Mouse (Mus musculus) embryonic stem cell, embryonic (primary cell): Measurements from ENCODE around the gene Csnk2a1.
"Not testable (repeated sequence)": the region's sequence is repeated elsewhere in the genome, so short reads cannot be mapped to it uniquely, and the experiment has no call there.

Experiments used
- CTCF ChIA-PET, 4 experiments: fragments of 300-600 bp in 2 of 4; fragments of 350-600 bp in 2 of 4; sonication (Branson Sonifier 250); formaldehyde crosslinking; loops; one replicate each; lab custom pipeline; 2022; ENCODE audit warnings: inconsistent platforms in 2 of 4; lab: Charles Lee
- POLR2A ChIA-PET, 4 experiments: fragments of 300-600 bp in 2 of 4; fragments of 350-600 bp in 2 of 4; sonication (Branson Sonifier 250); formaldehyde crosslinking; loops; one replicate each; lab custom pipeline; 2022; ENCODE audit warnings: antibody characterized with exemption in 4 of 4, inconsistent platforms in 1 of 4; lab: Charles Lee

Gene Csnk2a1

DNA sequence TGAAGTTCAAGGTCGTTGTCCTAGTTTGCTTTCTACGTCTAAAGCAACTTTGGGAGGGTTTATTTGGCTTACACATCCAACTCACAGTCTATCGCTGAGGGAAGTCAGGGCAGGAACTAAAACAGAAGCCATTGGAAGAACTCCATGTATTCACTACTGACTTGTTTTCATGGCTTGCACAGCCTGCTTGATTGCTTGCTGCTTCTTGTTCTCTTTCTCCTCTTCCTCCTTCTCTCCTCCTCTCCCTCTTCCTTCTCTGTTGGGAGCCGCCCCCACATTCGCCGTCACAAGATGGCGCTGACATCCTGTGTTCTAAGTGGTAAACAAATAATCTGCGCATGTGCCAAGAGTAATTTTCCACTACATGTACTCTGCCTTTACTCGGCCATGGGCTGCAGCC, 20.5 kb upstream of the Csnk2a1 start:
- POLR2A ChIA-PET, CTCF ChIA-PET: not testable (repeated sequence)

DNA sequence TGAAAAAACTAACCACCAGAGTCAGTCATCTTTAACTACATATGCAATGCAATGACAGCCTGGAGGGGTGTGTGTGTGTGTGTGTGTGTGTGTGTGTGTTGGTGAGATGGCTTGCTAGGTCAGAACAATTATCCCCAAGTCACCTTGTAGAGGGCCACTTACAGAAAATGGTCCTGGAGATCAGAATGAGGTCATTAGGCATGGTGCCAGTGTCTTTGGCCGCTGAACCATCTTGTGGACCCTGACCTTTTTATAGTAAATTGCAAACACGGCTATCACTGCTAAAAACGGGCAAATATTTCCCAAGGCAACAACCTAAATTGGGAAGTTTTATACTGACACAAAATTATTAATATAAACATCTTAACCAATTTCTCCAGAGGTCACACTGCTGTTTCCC, 14.8 kb upstream of the Csnk2a1 start:
- POLR2A ChIA-PET: no interaction called here
- CTCF ChIA-PET: no interaction called here

DNA sequence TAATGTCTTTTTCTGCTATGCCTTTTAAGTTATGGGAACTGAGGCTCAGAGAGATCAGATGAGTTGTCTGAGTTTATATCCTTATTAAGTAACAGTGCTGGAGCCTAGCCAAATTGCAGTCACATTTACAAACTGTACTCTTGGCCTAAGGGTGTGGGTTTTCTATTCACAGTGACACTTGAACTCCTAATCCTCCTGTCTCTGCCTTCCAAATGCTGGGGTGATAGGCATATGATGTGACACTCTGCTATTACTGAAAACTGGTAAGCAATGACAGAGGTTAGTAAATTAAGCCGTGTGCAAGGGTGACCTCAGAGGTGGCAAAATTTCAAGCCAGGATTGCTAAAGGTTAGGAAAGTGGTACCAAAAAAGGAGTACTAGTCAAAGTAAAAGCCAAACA, 9.7 kb upstream of the Csnk2a1 start:
- ChIA-PET CTCF (no interaction called here), POLR2A (interaction anchor here in 2 of 4 experiments (0.9 to 1.1 kb wide), 4 partner anchors 9 to 40 kb away, joined by 3 to 4 read pairs (median 3); partner anchors contain the start of gene Csnk2a1 (in 2 of the 2))

GRCm38 (mm10) chr2:152223521-152224300, 2.9 kb upstream of the Csnk2a1 start:
- CTCF ChIA-PET: interaction anchor here in 3 of 4 experiments (0.6 to 1.4 kb wide), 8 partner anchors 24 to 232 kb away, joined by 3 to 7 read pairs (median 4); no protein-coding TSS in a partner anchor
- POLR2A ChIA-PET: interaction anchor here in 3 of 4 experiments (0.6 to 2.3 kb wide), 25 partner anchors 9 to 258 kb away, joined by 3 to 11 read pairs (median 3); partner anchors contain the start of genes Trib3 (in 2 of the 3), Srxn1 (in 1 of the 3), Tbc1d20 (in 1 of the 3) and Zcchc3 (in 1 of the 3)

- POLR2A ChIA-PET: interaction anchor here in 2 of 4 experiments (1.0 to 3.5 kb wide), 8 partner anchors 11 to 119 kb away, joined by 3 to 28 read pairs (median 8); partner anchors contain the start of genes Trib3 (in 2 of the 2) and Tbc1d20 (in 1 of the 2)
Observed at GRCm38 (mm10) chr2:152225536-152225935, 1.1 kb upstream of the Csnk2a1 start.

GRCm38 (mm10) chr2:152227051-152227481, 427 bp downstream of the Csnk2a1 start:
- CTCF ChIA-PET: interaction anchor here in 3 of 4 experiments (0.7 to 1.3 kb wide), 4 partner anchors 115 to 516 kb away, joined by 5 to 7 read pairs (median 5); no protein-coding TSS in a partner anchor
- POLR2A ChIA-PET: interaction anchor here (0.6 to 9.0 kb wide), 34 partner anchors 9 to 890 kb away, joined by 3 to 130 read pairs (median 4); partner anchors contain the start of genes Tbc1d20 (in 3 of the 4), Trib3 (in 2 of the 4) and Tcf15 (in 1 of the 4)

More at GRCm38 (mm10) chr2:152225536-152225935, 1.1 kb upstream of the Csnk2a1 start:
- CTCF ChIA-PET: no interaction called here

DNA sequence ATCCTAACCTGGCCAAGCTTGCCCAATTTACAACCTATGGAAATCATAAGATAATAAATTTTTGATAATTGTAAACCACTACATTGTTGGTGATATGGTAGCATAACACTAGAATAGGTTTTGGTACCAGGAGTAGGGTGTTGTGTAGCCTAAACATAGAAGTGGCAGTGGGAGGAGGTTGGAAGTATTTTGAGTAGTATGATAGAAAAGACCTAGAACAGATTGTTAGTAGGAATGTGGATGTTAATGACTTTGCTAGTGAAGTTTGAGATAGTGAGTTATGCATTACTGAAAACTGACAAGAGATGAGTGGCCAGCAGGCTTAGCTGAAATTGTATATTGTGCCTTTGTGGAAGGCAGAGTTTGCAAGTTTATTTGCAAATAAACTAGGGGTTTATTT, 3.4 kb downstream of the Csnk2a1 start:
- POLR2A ChIA-PET: interaction anchor here in 2 of 4 experiments (0.7 to 9.0 kb wide), 7 partner anchors 8 to 114 kb away, joined by 3 to 130 read pairs (median 3); partner anchors contain the start of gene Trib3 (in 1 of the 2)
- CTCF ChIA-PET: no interaction called here

GRCm38 (mm10) chr2:152237926-152238325, 11.3 kb downstream of the Csnk2a1 start:
- ChIA-PET POLR2A (interaction anchor here in 3 of 4 experiments (0.6 to 12.6 kb wide), 9 partner anchors 8 to 14 kb away, joined by 3 to 130 read pairs (median 4); partner anchors contain the start of gene Csnk2a1 (in 3 of the 3)), CTCF (interaction anchor here in 3 of 4 experiments (0.6 to 1.3 kb wide), 7 partner anchors 10 to 323 kb away, joined by 3 to 5 read pairs (median 3); no protein-coding TSS in a partner anchor)

DNA sequence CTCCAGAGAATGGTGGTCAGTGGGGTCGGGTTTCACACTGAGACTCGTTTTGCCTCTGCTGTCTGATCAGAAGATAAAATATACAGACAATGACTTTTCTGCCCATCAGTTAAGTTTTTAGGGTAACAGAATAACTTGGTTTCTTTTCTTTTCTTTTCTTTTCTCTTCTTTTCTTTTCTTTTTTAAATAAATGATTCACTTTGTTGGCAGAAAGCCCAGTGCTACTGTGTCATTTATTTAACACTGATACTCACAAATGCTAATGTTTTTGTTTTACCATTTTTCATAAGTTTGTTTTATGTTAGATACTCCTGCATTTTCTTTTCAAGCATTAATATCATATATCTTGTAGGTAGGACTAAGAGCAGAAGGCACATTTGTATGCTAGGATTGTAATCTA, 13.9 kb downstream of the Csnk2a1 start:
- ChIA-PET POLR2A (interaction anchor here in 2 of 4 experiments (1.0 to 12.6 kb wide), 3 partner anchors 10 to 15 kb away, joined by 3 to 130 read pairs (median 5); partner anchors contain the start of gene Csnk2a1 (in 1 of the 2)), CTCF (no interaction called here)

GRCm38 (mm10) chr2:152247213-152247612, 20.6 kb downstream of the Csnk2a1 start:
- POLR2A ChIA-PET: interaction anchor here in 3 of 4 experiments (0.5 to 1.3 kb wide), 5 partner anchors 10 to 103 kb away, joined by 3 to 6 read pairs (median 3); no protein-coding TSS in a partner anchor
- CTCF ChIA-PET: interaction anchor here in 2 of 4 experiments (0.6 to 0.7 kb wide), 2 partner anchors 96 kb away, joined by 3 read pairs; partner anchors contain the start of gene Trib3 (in 2 of the 2)

GRCm38 (mm10) chr2:152250511-152250910, 23.9 kb downstream of the Csnk2a1 start:
- ChIA-PET POLR2A (interaction anchor here in 2 of 4 experiments (0.5 to 1.9 kb wide), 5 partner anchors 11 to 222 kb away, joined by 3 to 6 read pairs (median 4); partner anchors contain the start of gene Csnk2a1 (in 1 of the 2)), CTCF (interaction anchor here in 2 of 4 experiments (0.5 to 0.6 kb wide), 3 partner anchors 11 to 424 kb away, joined by 3 read pairs; no protein-coding TSS in a partner anchor)

GRCm38 (mm10) chr2:152259739-152260138, 33.1 kb downstream of the Csnk2a1 start:
- POLR2A ChIA-PET: interaction anchor here in 2 of 4 experiments (1.0 to 1.2 kb wide), 3 partner anchors 15 to 90 kb away, joined by 3 read pairs; no protein-coding TSS in a partner anchor
- CTCF ChIA-PET: no interaction called here

- CTCF ChIA-PET: interaction anchor here in 1 of 4 experiments (1.1 kb wide), 1 partner anchor 70 kb away, joined by 3 read pairs; the partner anchor contains the start of gene Trib3
- POLR2A ChIA-PET: interaction anchor here in 2 of 4 experiments (0.5 to 1.5 kb wide), 5 partner anchors 20 to 91 kb away, joined by 3 to 4 read pairs (median 3); partner anchors contain the start of gene Tbc1d20 (in 1 of the 2)
Observed at GRCm38 (mm10) chr2:152273639-152274038, 47.0 kb downstream of the Csnk2a1 start.

- POLR2A ChIA-PET: interaction anchor here (0.6 to 2.4 kb wide), 11 partner anchors 12 to 62 kb away, joined by 3 to 12 read pairs (median 7); partner anchors contain the start of genes Tbc1d20 (in 3 of the 4) and Trib3 (in 2 of the 4)
- CTCF ChIA-PET: interaction anchor here in 2 of 4 experiments (0.6 to 1.1 kb wide), 3 partner anchors 19 to 261 kb away, joined by 3 to 6 read pairs (median 3); no protein-coding TSS in a partner anchor
Observed at GRCm38 (mm10) chr2:152281407-152281806, 54.8 kb downstream of the Csnk2a1 start.

GRCm38 (mm10) chr2:152287560-152287959, 60.9 kb downstream of the Csnk2a1 start:
- POLR2A ChIA-PET: interaction anchor here in 2 of 4 experiments (0.6 to 9.7 kb wide), 3 partner anchors 44 to 218 kb away, joined by 3 to 98 read pairs (median 3); partner anchors contain the start of gene Trib3 (in 1 of the 2)
- CTCF ChIA-PET: interaction anchor here in 2 of 4 experiments (0.6 to 0.8 kb wide), 2 partner anchors 56 to 138 kb away, joined by 3 to 5 read pairs; no protein-coding TSS in a partner anchor

- ChIA-PET POLR2A (interaction anchor here in 3 of 4 experiments (0.6 to 9.7 kb wide), 5 partner anchors 44 to 218 kb away, joined by 3 to 98 read pairs (median 3); partner anchors contain the start of gene Trib3 (in 1 of the 3)), CTCF (interaction anchor here in 1 of 4 experiments (0.6 kb wide), 1 partner anchor 139 kb away, joined by 5 read pairs; no protein-coding TSS in a partner anchor)
Observed at GRCm38 (mm10) chr2:152288046-152288445, 61.4 kb downstream of the Csnk2a1 start.

DNA sequence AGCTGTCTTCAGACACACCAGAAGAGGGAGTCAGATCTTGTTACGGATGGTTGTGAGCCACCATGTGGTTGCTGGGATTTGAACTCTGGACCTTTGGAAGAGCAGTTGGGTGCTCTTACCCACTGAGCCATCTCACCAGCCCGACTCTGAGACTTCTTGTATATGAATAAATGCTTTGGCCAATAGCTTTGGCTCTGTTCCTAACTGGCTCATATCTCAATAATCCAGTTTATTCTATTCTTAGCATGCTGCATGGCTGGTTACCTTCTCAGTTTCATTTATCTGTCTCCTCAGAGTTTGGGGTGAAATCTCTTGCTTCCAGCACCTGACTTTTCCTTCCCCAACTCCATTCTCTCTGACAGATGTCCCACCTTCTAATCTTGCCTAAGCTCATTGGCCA, 63.0 kb downstream of the Csnk2a1 start:
- POLR2A ChIA-PET: interaction anchor here in 2 of 4 experiments (0.8 to 9.7 kb wide), 4 partner anchors 9 to 74 kb away, joined by 3 to 98 read pairs (median 3); partner anchors contain the start of gene Trib3 (in 1 of the 2)
- CTCF ChIA-PET: not testable (repeated sequence)
